Mouse (Mus musculus) lung, postnatal 0 days (tissue): ENCODE measurements around the gene Igf2bp1.

Experiments
- CTCF ChIP-seq: IDR thresholded peaks from 2 replicates; pipeline ENCODE4 v1.5.1; 2016; ENCODE audit warnings: antibody characterized with exemption, mild to moderate bottlenecking
- EP300 ChIP-seq: IDR thresholded peaks from 2 replicates; pipeline ENCODE4 v1.6.1; 2016; ENCODE audit warnings: antibody characterized with exemption, mild to moderate bottlenecking, control low read depth

DNA sequence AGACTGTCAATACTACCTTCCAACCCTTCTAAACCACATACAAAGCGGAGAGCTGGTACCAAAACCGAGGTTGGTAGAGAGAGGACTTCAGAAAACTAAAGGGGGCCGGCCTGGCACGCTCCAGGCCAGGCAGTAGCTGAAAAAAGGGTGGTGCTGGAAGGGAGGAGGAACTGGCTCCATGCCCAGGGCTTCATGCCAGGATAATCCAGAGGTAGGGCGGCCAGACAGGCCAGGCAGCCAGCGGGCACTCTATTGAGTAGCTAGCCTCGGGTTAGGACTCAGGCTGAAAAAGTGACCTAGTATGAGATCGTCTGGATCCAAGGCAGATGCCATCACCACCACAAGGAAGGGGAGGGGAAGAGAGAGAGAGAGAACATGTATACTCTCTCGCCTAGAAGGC is 17.2 kb downstream of the Igf2bp1 start:
- TF ChIP-seq CTCF, result no peak
- no peak for TF ChIP-seq EP300
